Mouse (Mus musculus) myocyte (in vitro differentiated cells): Measurements from ENCODE around the gene Znrf1. TPM values are rescaled to one million over a fixed set of nuclear protein-coding genes. Genes with fewer than 3 reads are reported as not detected.
A peak's percentile ranks its signal among the peaks of the same experiment; 100 is the strongest.

ENCODE experiments used
- H3K27me3 ChIP-seq: one replicate; pipeline ENCODE4 v1.6.1; 2011; ENCODE audit not compliant: control insufficient read depth, insufficient read depth, insufficient read length
- H3K36me3 ChIP-seq: one replicate; pipeline ENCODE4 v1.6.1; 2011; ENCODE audit not compliant: control insufficient read depth, insufficient read depth
- H3K4me2 ChIP-seq: one replicate; pipeline ENCODE4 v1.6.1; 2011; ENCODE audit warnings: low read depth, control low read depth
- H3K4me3 ChIP-seq: one replicate; pipeline ENCODE4 v1.5.1; 2011; ENCODE audit warnings: mild to moderate bottlenecking, control low read depth, moderate library complexity
- H3K79me2 ChIP-seq: one replicate; pipeline ENCODE4 v1.6.1; 2011; ENCODE audit not compliant: control insufficient read depth, insufficient read depth
- H3ac ChIP-seq: one replicate; pipeline ENCODE4 v1.6.1; 2011; ENCODE audit not compliant: control insufficient read depth, insufficient read length
- CEBPB ChIP-seq: IDR thresholded peaks from 2 replicates; pipeline ENCODE4 v1.6.1; 2011; ENCODE audit warnings: mild to moderate bottlenecking, moderate library complexity; ENCODE audit not compliant: poor library complexity, insufficient read depth, severe bottlenecking
- E2F4 ChIP-seq: IDR thresholded peaks from one replicate; pipeline ENCODE4 v1.6.1; 2011; ENCODE audit warnings: mild to moderate bottlenecking, control low read depth, moderate library complexity; ENCODE audit not compliant: insufficient read depth
- MAX ChIP-seq: IDR thresholded peaks from one replicate; pipeline ENCODE4 v1.6.1; 2011; ENCODE audit warnings: low read depth, mild to moderate bottlenecking, control low read depth
- MYOD1 ChIP-seq, 3 experiments: IDR thresholded peaks; one replicate each; pipeline ENCODE4 v1.6.1; 2011; ENCODE audit warnings: control low read depth in 2 of 3, low read depth in 2 of 3, mild to moderate bottlenecking in 2 of 3, moderate library complexity in 1 of 3; ENCODE audit not compliant: insufficient read length in 2 of 3, control insufficient read depth in 1 of 3
- MYOG ChIP-seq, 3 experiments: IDR thresholded peaks; one replicate each; pipeline ENCODE4 v1.6.1; 2011; ENCODE audit warnings: control low read depth in 2 of 3, low read depth in 2 of 3, mild to moderate bottlenecking in 2 of 3; ENCODE audit not compliant: insufficient read length in 2 of 3, control insufficient read depth in 1 of 3, insufficient read depth in 1 of 3
- POLR2A ChIP-seq: IDR thresholded peaks from one replicate; pipeline ENCODE4 v1.6.1; 2011; ENCODE audit warnings: low read depth, mild to moderate bottlenecking, control low read depth, moderate library complexity; ENCODE audit not compliant: insufficient read length
- POLR2AphosphoS2 ChIP-seq: IDR thresholded peaks from one replicate; pipeline ENCODE4 v1.6.1; 2011; ENCODE audit warnings: low read depth, control low read depth; ENCODE audit not compliant: insufficient read length
- REST ChIP-seq: IDR thresholded peaks from one replicate; pipeline ENCODE4 v1.6.1; 2011; ENCODE audit warnings: mild to moderate bottlenecking, control low read depth, moderate library complexity; ENCODE audit not compliant: insufficient read depth, insufficient read length
- SRF ChIP-seq: IDR thresholded peaks from one replicate; pipeline ENCODE4 v1.6.1; 2011; ENCODE audit warnings: low read depth; ENCODE audit not compliant: control insufficient read depth, insufficient read length
- TCF12 ChIP-seq: IDR thresholded peaks from one replicate; pipeline ENCODE4 v1.6.1; 2011; ENCODE audit warnings: mild to moderate bottlenecking, control low read depth; ENCODE audit not compliant: poor library complexity, insufficient read depth, severe bottlenecking
- TCF3 ChIP-seq: IDR thresholded peaks from one replicate; pipeline ENCODE4 v1.6.1; 2011; ENCODE audit warnings: low read depth, control low read depth; ENCODE audit not compliant: insufficient read length
- USF1 ChIP-seq: IDR thresholded peaks from one replicate; pipeline ENCODE4 v1.6.1; 2011; ENCODE audit warnings: low read depth, mild to moderate bottlenecking, control low read depth, moderate library complexity
- polyA plus RNA-seq: library from polyadenylated mRNA; unstranded; fragments of >200 nt; fragmentation: generic; extraction: Trizol; gene quantifications from one replicate; pipeline ENCODE4 v1.2.1, GENCODE M21; 2012; ENCODE audit warnings: missing spikeins

Gene Znrf1
- polyA plus RNA-seq, 1 experiment = 39.2 TPM

DNA sequence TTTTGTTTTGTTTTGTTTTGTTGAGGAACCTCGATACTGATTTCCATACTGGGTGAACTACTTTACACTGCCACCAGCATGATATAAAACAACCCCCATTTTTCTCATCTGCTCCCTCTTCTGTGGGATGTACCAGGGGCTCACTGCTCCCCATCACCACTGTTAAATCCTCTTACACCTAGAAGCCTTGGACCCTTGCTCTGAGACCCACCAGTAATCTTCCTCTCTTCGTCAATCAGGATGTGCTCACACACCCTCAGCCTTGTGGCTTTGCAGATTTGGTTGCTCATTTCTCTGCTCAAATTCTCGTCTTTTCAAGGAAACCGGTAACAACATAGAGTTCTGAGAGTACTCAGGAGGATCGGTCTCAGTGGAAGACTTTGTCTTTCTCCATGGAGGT, 7.8 kb upstream of the Znrf1 start:
- H3K27me3 ChIP-seq = no peaks in the 10 kb centered on the region
- no peaks in the 10 kb centered on the region for H3K36me3 ChIP-seq
- no peaks in the 10 kb centered on the region for H3K79me2 ChIP-seq
- no peak overlapping the region for H3K4me2 ChIP-seq
- H3ac ChIP-seq = no peak overlapping the region
- TF ChIP-seq MYOD1 (IDR thresholded peaks at IDR 0.05; ENCODE audit: control insufficient read depth in 1 of 3, insufficient read length in 2 of 3, low read depth in 2 of 3) (no peak), MYOG (IDR thresholded peaks at IDR 0.05; ENCODE audit: control insufficient read depth in 1 of 3, insufficient read depth in 1 of 3, insufficient read length in 2 of 3, low read depth in 2 of 3) (no peak)
- no peak overlapping the region for H3K4me3 ChIP-seq

DNA sequence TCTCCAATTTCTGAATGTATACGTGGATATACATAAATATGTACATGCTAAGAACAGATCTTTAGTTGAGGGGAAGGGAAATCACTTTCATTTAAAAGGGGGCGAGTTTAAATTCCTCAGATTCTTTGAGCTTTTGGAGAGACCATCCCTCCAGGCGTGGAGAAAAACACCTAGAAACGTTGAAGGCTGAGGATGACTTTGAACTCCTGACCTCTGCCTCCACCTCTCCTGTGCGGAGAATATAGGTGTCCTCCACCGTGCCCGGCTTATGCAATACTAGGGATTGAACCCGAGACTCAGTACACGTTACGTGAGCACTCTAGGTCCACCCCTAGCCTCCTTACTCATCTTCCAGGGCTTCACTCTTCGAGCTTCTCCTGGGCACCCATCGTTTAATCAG, 4.7 kb upstream of the Znrf1 start:
- Histone ChIP-seq H3K27me3 (no peaks in the 10 kb centered on the region), H3K4me3 (no peak overlapping the region), H3K4me2 (no peak overlapping the region), H3ac (no peak overlapping the region), H3K79me2 (no peaks in the 10 kb centered on the region), H3K36me3 (no peaks in the 10 kb centered on the region)
- TF ChIP-seq SRF = no peak
- no peak for TF ChIP-seq TCF12
- TF ChIP-seq USF1 = no peak
- no peak for TF ChIP-seq POLR2A
- TF ChIP-seq CEBPB = no peak
- TF ChIP-seq MAX = no peak
- TF ChIP-seq E2F4 = no peak

DNA sequence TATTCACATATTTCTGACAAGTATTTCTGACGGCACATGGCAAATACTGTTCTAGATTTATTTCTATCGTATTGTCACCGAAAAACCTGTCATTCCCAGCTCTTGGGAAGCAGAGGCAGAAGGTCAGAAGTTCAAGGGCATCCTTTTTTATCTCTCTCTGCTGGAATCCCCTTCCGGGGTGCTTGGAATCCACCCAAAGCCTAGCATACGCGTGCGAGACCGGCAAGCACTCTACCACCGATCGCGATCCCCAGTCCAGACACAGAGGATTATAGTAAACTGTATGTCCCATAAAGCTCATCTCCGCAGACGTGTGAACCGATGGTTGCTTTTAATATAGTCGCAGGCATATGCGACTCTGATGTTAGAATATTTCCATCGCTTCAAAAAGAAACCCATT, 4.3 kb upstream of the Znrf1 start:
- Histone ChIP-seq H3K4me3 (no peak overlapping the region), H3K79me2 (peaks cover under 1% of the 10 kb centered on the region), H3K4me2 (no peak overlapping the region), H3ac (no peak overlapping the region), H3K36me3 (no peaks in the 10 kb centered on the region), H3K27me3 (no peaks in the 10 kb centered on the region)
- TF ChIP-seq USF1 = no peak
- no peak for TF ChIP-seq TCF12
- TF ChIP-seq CEBPB = no peak
- TF ChIP-seq SRF = no peak
- no peak for TF ChIP-seq POLR2A

DNA sequence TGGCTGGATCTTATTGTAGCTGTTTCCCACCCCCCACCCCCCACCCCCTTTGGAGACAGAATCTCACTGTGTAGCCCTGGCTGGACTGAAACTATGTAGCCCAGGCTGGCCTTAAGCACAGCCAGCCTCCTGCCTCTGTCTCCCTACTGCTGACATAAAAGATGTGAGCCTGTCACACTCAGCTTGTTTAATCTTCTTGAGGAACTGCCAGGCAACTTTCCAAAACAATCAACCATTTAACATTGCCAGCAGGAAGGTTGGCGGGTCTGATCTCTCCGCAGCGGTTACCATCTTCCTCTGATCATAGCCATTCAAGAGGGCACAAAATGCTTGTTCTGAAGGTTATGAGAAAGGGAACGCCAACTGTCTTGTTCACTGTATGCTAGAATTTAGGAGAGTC, 2.4 kb upstream of the Znrf1 start:
- Histone ChIP-seq H3ac (no peak overlapping the region), H3K79me2 (peaks cover 19% of the 10 kb centered on the region), H3K27me3 (no peaks in the 10 kb centered on the region), H3K4me2 (no peak overlapping the region), H3K4me3 (no peak overlapping the region), H3K36me3 (no peaks in the 10 kb centered on the region)
- TF ChIP-seq MYOG (IDR thresholded peaks at IDR 0.05; ENCODE audit: control insufficient read depth in 1 of 3, insufficient read depth in 1 of 3, insufficient read length in 2 of 3, low read depth in 2 of 3) = no peak
- no peak for TF ChIP-seq E2F4
- TF ChIP-seq POLR2AphosphoS2 = no peak
- TF ChIP-seq SRF = no peak
- no peak for TF ChIP-seq CEBPB
- no peak for TF ChIP-seq TCF12
- TF ChIP-seq MYOD1 (IDR thresholded peaks at IDR 0.05; ENCODE audit: control insufficient read depth in 1 of 3, insufficient read length in 2 of 3, low read depth in 2 of 3) = no peak
- TF ChIP-seq MAX = no peak
- no peak for TF ChIP-seq REST
- TF ChIP-seq USF1 = no peak
- no peak for TF ChIP-seq POLR2A
- no peak for TF ChIP-seq TCF3

DNA sequence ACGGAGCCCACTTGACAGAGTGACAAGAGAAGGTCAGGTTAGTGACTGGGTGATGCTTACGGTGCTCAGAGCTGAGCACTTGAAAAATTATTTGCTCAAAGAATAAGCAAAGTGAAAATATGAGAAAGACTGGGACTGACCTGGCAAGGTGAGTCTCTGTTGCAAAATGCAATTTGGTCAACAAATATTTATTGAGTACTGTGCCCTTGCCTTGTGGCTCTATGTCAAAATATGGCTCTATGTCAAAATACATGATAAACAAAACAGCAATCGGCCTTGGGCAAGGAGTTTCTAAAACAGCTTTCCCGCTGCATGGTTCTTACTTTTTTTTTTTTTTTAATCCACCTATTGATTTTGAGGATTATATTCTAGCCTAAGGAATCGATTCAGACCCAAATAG, 406 bp upstream of the Znrf1 start:
- H3K27me3 ChIP-seq = no peaks in the 10 kb centered on the region
- peaks cover 38% of the 10 kb centered on the region for H3K79me2 ChIP-seq
- TF ChIP-seq MYOG (IDR thresholded peaks at IDR 0.05; ENCODE audit: control insufficient read depth in 1 of 3, insufficient read depth in 1 of 3, insufficient read length in 2 of 3, low read depth in 2 of 3) (no peak), REST (no peak), POLR2A (no peak), CEBPB (no peak), USF1 (no peak), MYOD1 (IDR thresholded peaks at IDR 0.05; ENCODE audit: control insufficient read depth in 1 of 3, insufficient read length in 2 of 3, low read depth in 2 of 3) (no peak), TCF12 (no peak), TCF3 (no peak), SRF (no peak), MAX (no peak), E2F4 (no peak)
- no peak overlapping the region for H3K4me2 ChIP-seq
- peak overlapping the region; percentile 76 for H3K4me3 ChIP-seq
- peak overlapping the region; percentile 42 for H3ac ChIP-seq
- H3K36me3 ChIP-seq = no peaks in the 10 kb centered on the region
